Mouse (Mus musculus): ENCODE measurements around the gene Rtp4. TPM values are rescaled to one million over a fixed set of nuclear protein-coding genes. Genes with fewer than 3 reads are reported as not detected.

Gene Rtp4
- polyA plus RNA-seq, 1 experiment from 2014 or later, result 9.6 TPM

DNA sequence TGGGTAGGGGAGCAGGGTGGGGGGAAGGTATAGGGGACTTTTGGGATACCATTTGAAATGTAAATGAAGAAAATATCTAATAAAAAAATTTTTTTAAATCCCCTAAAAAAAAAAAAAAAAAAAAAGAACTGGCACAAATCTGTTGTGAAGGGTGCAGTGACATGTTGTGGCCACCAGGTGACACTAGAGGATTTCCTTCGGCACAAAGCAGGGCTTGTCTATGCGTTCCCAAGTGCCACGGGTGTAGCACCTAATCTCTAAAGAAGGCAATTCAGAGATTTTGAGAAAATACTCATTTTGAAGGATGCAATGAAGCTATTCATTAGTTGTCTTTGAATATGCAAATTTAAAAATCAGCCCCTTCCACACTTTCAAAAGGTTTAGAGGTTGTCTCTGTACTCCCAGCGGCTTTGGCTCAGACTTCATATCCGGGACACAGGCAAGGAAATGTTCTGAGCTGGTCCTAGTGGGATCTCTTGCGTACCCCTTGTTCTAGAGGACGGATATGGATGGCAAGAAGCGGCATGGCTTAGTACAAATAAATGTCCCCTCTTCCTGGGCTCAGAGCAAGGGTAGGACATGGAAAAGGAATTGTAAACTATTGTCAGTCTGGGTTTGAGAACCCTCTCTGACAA is 30.4 kb downstream of the Rtp4 start:
- Histone ChIP-seq H3K36me3 (no peaks in the 10 kb centered on the region), H3K4me2 (replicated peaks) (no peak overlapping the region), H3K4me1 (replicated peaks) (no peaks in the 10 kb centered on the region), H3K27ac (no peak overlapping the region), H3K9me3 (no peaks in the 10 kb centered on the region), H3K27me3 (replicated peaks) (no peaks in the 10 kb centered on the region), H3K4me3 (replicated peaks) (no peak overlapping the region), H3K9ac (no peak overlapping the region)
- ATAC-seq, result 0 out of 2 replicates have a peak, but pooled peaks have one; percentile 34
- WGBS, result 40% methylated on average over 8 of the region's 8 CpGs

DNA sequence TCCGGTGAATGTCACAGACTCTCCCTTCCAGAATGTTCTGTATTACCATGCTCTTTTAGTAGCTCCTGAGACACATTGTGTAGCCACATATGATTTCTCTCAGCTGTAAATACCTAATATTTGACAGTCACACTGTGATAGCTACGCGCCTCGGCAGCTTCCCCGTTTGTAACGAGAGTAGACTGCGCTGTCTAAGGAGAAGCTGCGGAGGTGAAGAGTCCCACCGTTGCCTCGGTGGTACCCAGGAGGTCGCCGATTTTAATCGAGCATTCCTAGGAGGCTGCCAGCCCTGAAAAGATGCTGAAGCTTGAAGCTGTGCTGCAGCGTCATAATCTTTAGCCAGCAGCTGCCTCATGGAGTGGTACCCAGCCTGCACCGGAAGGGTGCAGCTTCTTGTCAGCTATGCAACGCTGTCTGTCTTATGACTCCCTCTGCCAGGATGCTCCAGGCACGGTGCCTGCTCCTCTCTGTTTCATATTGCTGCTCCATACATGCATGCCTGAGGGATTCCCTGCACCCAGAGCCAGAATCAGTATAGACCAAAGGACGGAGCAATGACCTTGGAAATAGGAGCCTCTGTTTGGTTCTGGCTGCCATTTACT is 31.0 kb downstream of the Rtp4 start:
- Histone ChIP-seq H3K4me3 (replicated peaks) (no peak overlapping the region), H3K4me2 (replicated peaks) (no peak overlapping the region), H3K27ac (no peak overlapping the region), H3K36me3 (no peaks in the 10 kb centered on the region), H3K9me3 (no peaks in the 10 kb centered on the region), H3K27me3 (replicated peaks) (no peaks in the 10 kb centered on the region), H3K4me1 (replicated peaks) (no peaks in the 10 kb centered on the region), H3K9ac (no peak overlapping the region)
- WGBS, result 84% methylated on average over 18 of the region's 18 CpGs
- no peak for ATAC-seq

DNA sequence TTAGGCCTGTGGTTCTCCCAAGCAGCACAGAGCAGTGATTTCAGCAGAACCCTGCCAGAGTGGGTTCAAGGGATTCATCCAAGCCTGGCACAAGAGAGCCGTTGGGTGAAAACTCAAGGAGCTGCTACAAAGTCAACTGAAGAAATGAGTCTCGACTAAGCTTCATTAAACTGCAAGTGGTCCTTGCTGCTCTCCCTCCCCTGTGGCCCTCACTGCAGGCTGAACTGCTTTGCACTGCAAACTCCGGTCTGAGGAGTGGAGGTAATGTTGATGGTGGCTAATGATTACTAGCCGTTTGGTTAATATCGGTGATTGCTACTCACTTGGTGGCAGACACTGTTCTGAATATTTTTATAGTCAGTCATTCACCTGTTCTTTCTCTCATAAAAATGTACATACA is 34.6 kb downstream of the Rtp4 start:
- no peak overlapping the region for H3K4me3 ChIP-seq (replicated peaks)
- no peak for ATAC-seq

DNA sequence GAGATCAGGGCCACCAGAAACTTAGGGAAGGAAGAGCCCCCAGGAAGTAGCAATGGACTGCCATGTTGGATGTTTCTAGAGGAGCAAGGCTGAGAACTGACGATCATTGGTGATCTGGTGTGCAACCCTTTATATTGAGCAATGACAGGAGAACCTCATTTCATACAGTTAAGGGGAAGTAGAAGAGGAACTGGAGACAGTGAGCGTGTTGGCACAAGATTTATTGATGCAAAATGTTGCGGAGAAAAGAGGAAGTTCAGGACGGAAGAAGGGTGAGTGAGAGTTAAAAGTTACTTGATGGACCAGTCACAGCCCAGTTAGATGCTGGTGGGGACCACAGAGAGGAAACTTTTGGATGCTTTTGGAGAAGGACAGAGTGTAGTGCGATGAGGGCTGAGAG is 37.1 kb downstream of the Rtp4 start:
- Histone ChIP-seq H3K27ac (no peak overlapping the region), H3K4me2 (replicated peaks) (no peak overlapping the region), H3K9me3 (no peaks in the 10 kb centered on the region), H3K9ac (no peak overlapping the region), H3K27me3 (replicated peaks) (no peaks in the 10 kb centered on the region), H3K36me3 (no peaks in the 10 kb centered on the region), H3K4me1 (replicated peaks) (no peaks in the 10 kb centered on the region), H3K4me3 (replicated peaks) (no peak overlapping the region)
- ATAC-seq, result no peak
- WGBS, result 94% methylated on average over 5 of the region's 5 CpGs

More for the DNA sequence above, 34.6 kb downstream of the Rtp4 start:
- Histone ChIP-seq H3K9ac (no peak overlapping the region), H3K27me3 (replicated peaks) (no peaks in the 10 kb centered on the region), H3K27ac (no peak overlapping the region), H3K9me3 (no peaks in the 10 kb centered on the region), H3K4me1 (replicated peaks) (no peaks in the 10 kb centered on the region), H3K4me2 (replicated peaks) (no peak overlapping the region), H3K36me3 (no peaks in the 10 kb centered on the region)
- 74% methylated on average over 5 of the region's 5 CpGs for WGBS

DNA sequence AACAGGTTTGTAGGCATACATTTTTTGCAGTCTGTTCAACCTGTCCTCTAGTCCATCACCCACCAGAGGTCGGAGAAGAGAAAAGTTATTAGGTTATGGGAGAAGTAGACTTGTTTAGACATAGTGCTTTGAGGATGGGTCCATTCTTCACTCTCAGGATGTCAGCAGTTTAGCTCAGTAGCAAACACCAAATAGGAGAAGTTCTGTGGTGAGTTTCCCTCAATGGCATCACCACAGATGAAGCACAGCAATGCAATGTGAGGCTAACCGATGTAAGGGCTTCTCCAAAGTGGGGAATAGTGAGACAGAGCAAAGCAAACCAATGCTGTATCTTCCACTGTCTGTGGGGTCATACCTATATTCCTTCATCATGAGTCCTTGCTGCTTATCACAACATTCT is 37.6 kb downstream of the Rtp4 start:
- 72% methylated on average over 2 of the region's 2 CpGs for WGBS
- Histone ChIP-seq H3K9me3 (no peaks in the 10 kb centered on the region), H3K9ac (no peak overlapping the region), H3K27me3 (replicated peaks) (no peaks in the 10 kb centered on the region), H3K4me1 (replicated peaks) (no peaks in the 10 kb centered on the region), H3K36me3 (no peaks in the 10 kb centered on the region), H3K4me3 (replicated peaks) (no peak overlapping the region), H3K4me2 (replicated peaks) (no peak overlapping the region), H3K27ac (no peak overlapping the region)
- no peak for ATAC-seq

- 51% methylated on average over 4 of the region's 4 CpGs for WGBS
- no peak overlapping the region for H3K9ac ChIP-seq
- no peak overlapping the region for H3K4me2 ChIP-seq (replicated peaks)
- H3K36me3 ChIP-seq, result no peaks in the 10 kb centered on the region
- no peak overlapping the region for H3K27ac ChIP-seq
- no peak for ATAC-seq
- H3K27me3 ChIP-seq (replicated peaks), result no peaks in the 10 kb centered on the region
- no peaks in the 10 kb centered on the region for H3K4me1 ChIP-seq (replicated peaks)
- H3K9me3 ChIP-seq, result no peaks in the 10 kb centered on the region
- H3K4me3 ChIP-seq (replicated peaks), result no peak overlapping the region
Measured at GRCm38 (mm10) chr16:23568369-23568958, 48.4 kb downstream of the Rtp4 start.

- Histone ChIP-seq H3K4me2 (replicated peaks) (no peak overlapping the region), H3K9ac (no peak overlapping the region), H3K4me1 (replicated peaks) (no peaks in the 10 kb centered on the region), H3K27me3 (replicated peaks) (no peaks in the 10 kb centered on the region), H3K36me3 (no peaks in the 10 kb centered on the region), H3K27ac (no peak overlapping the region), H3K4me3 (replicated peaks) (no peak overlapping the region), H3K9me3 (no peaks in the 10 kb centered on the region)
- no peak for ATAC-seq
- 88% methylated on average over 2 of the region's 2 CpGs for WGBS
Measured at GRCm38 (mm10) chr16:23574561-23574960, 54.5 kb downstream of the Rtp4 start.

GRCm38 (mm10) chr16:23591119-23592105 is 71.3 kb downstream of the Rtp4 start:
- Histone ChIP-seq H3K4me1 (replicated peaks) (no peaks in the 10 kb centered on the region), H3K4me3 (replicated peaks) (no peak overlapping the region), H3K36me3 (no peaks in the 10 kb centered on the region), H3K27me3 (replicated peaks) (no peaks in the 10 kb centered on the region), H3K9ac (no peak overlapping the region), H3K27ac (no peak overlapping the region), H3K9me3 (no peaks in the 10 kb centered on the region), H3K4me2 (replicated peaks) (no peak overlapping the region)
- no peak for ATAC-seq
- WGBS, result 79% methylated on average over 5 of the region's 5 CpGs

DNA sequence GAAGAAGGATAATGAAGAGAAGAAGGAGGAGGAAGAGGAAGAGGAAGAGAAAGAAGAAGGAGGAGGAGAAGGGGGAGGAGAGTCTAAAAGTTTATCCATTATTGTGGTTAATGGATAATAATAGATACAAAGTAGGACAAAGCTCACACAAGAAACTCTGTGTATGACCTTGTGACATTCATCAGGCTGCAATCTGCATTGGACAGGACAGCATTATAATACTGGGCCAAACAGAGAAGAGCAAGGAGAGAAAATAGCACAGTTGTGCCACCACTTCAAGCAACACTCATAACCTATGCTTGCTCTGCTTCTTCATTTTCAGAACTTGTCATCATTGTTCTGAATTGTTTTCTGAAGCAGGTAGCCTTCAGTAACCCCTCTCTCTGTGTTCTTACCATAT is 72.4 kb downstream of the Rtp4 start:
- ATAC-seq, result no peak
- Histone ChIP-seq H3K4me2 (replicated peaks) (no peak overlapping the region), H3K9ac (no peak overlapping the region), H3K27me3 (replicated peaks) (no peaks in the 10 kb centered on the region), H3K36me3 (no peaks in the 10 kb centered on the region), H3K27ac (no peak overlapping the region), H3K4me1 (replicated peaks) (no peaks in the 10 kb centered on the region), H3K9me3 (no peaks in the 10 kb centered on the region), H3K4me3 (replicated peaks) (no peak overlapping the region)

DNA sequence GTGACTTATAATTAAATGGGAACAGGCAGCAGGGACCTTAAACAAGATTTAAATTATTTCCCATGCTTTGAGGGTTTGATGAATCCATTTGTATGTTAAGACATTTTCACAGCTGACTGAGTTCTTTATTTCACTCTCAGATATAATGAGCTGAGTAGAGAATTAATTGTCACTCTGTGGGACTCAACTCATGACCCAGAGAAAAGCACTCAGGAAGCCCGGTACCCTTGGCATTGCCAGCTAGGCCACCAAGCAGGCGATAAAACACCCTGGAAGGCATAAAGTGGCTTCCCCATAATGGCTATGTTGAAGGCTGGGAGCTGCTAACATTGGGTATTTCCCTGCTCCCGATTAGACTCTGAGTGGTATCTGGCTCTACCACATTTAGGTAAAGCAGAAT is 76.6 kb downstream of the Rtp4 start:
- Histone ChIP-seq H3K9me3 (no peaks in the 10 kb centered on the region), H3K36me3 (no peaks in the 10 kb centered on the region), H3K27ac (no peak overlapping the region), H3K4me3 (replicated peaks) (no peak overlapping the region), H3K27me3 (replicated peaks) (no peaks in the 10 kb centered on the region), H3K4me2 (replicated peaks) (no peak overlapping the region), H3K9ac (no peak overlapping the region), H3K4me1 (replicated peaks) (no peaks in the 10 kb centered on the region)
- ATAC-seq, result no peak
- WGBS, result 86% methylated on average over 3 of the region's 3 CpGs

GRCm38 (mm10) chr16:23597968-23598367 is 77.9 kb downstream of the Rtp4 start:
- no peak overlapping the region for H3K4me2 ChIP-seq (replicated peaks)
- no peak for ATAC-seq

GRCm38 (mm10) chr16:23606220-23606619 is 86.1 kb downstream of the Rtp4 start:
- H3K9ac ChIP-seq, result no peak overlapping the region
- H3K9me3 ChIP-seq, result no peaks in the 10 kb centered on the region
- no peak overlapping the region for H3K4me2 ChIP-seq (replicated peaks)
- H3K27ac ChIP-seq, result no peak overlapping the region
- 61% methylated on average over 2 of the region's 2 CpGs for WGBS
- H3K27me3 ChIP-seq (replicated peaks), result no peaks in the 10 kb centered on the region
- no peaks in the 10 kb centered on the region for H3K36me3 ChIP-seq
- no peak for ATAC-seq
- H3K4me3 ChIP-seq (replicated peaks), result no peak overlapping the region
- H3K4me1 ChIP-seq (replicated peaks), result no peaks in the 10 kb centered on the region

More at GRCm38 (mm10) chr16:23597968-23598367, 77.9 kb downstream of the Rtp4 start:
- no peaks in the 10 kb centered on the region for H3K4me1 ChIP-seq (replicated peaks)
- H3K9me3 ChIP-seq, result no peaks in the 10 kb centered on the region
- H3K36me3 ChIP-seq, result no peaks in the 10 kb centered on the region
- H3K27me3 ChIP-seq (replicated peaks), result no peaks in the 10 kb centered on the region
- no peak overlapping the region for H3K27ac ChIP-seq
- no peak overlapping the region for H3K9ac ChIP-seq
- no peak overlapping the region for H3K4me3 ChIP-seq (replicated peaks)
